Mouse (Mus musculus) hindbrain, embryonic 14.5 days (tissue): ENCODE data around the gene Spam1. TPM values are rescaled to one million over a fixed set of nuclear protein-coding genes. Genes with fewer than 3 reads are reported as not detected.

ENCODE experiments used
- ATAC-seq: fragments of 200-750 bp; cut with Nextera tagmentation; 2 replicates; pipeline ENCODE4 v1.8.0; 2017; ENCODE audit warnings: moderate number of reproducible peaks, mild to moderate bottlenecking, moderate TSS enrichment, moderate library complexity; ENCODE audit not compliant: low FRiP score
- DNase-seq: peaks from one replicate; pipeline ENCODE4 v3.0.0-alpha.2; 2015; ENCODE audit warnings: low spot score
- H3K27ac ChIP-seq: fragments of 300-500 bp; sonication (generic); 2 replicates; pipeline ENCODE4 v1.5.1; 2014; ENCODE audit warnings: mild to moderate bottlenecking, moderate library complexity
- H3K27me3 ChIP-seq: fragments of 300-500 bp; sonication (generic); 2 replicates; pipeline ENCODE4 v1.6.1; 2014; ENCODE audit warnings: mild to moderate bottlenecking, low read length, mixed read lengths; ENCODE audit not compliant: control insufficient read depth, insufficient read depth
- H3K36me3 ChIP-seq: fragments of 300-500 bp; sonication (generic); replicated peaks from 2 replicates; pipeline ENCODE4 v1.6.1; 2014; ENCODE audit not compliant: control insufficient read depth, insufficient read depth
- H3K4me1 ChIP-seq: fragments of 300-500 bp; sonication (generic); replicated peaks from 2 replicates; pipeline ENCODE4 v1.6.1; 2014; ENCODE audit warnings: antibody characterized with exemption, low read length, mixed read lengths; ENCODE audit not compliant: control insufficient read depth, insufficient read depth
- H3K4me2 ChIP-seq: fragments of 300-500 bp; sonication (generic); replicated peaks from 2 replicates; pipeline ENCODE4 v1.6.1; 2014; ENCODE audit warnings: mild to moderate bottlenecking, moderate library complexity
- H3K4me3 ChIP-seq: fragments of 300-500 bp; sonication (generic); replicated peaks from 2 replicates; pipeline ENCODE4 v1.5.1; 2014; ENCODE audit warnings: mild to moderate bottlenecking, low read length
- H3K9ac ChIP-seq: fragments of 300-500 bp; sonication (generic); 2 replicates; pipeline ENCODE4 v1.6.1; 2014
- H3K9me3 ChIP-seq: fragments of 300-500 bp; sonication (generic); 2 replicates; pipeline ENCODE4 v1.6.1; 2016; ENCODE audit warnings: low read length; ENCODE audit not compliant: control insufficient read depth
- WGBS: fragments of 180-500 bp; shearing (Covaris S2); extraction: QIAGEN DNeasy Blood & Tissue Kit; methylation state at CpG from one replicate; pipeline ENCODE4 v1.1.7; 2014; 5-methylcytosine and 5-hydroxymethylcytosine counted together
- polyA plus RNA-seq: library from polyadenylated mRNA; unstranded; fragments of >200 nt; fragmentation: Nextera tagmentation; extraction: Ambion mirVana; gene quantifications from 2 replicates; pipeline ENCODE4 v1.2.1, GENCODE M21; 2014

Gene Spam1
- not detected in 2 replicates for polyA plus RNA-seq

GRCm38 (mm10) chr6:24790888-24791287 lies at the start of gene Spam1:
Gene Spam1 (plus strand): TSS chr6:24791188.
- no peaks in the 10 kb centered on the region for H3K9me3 ChIP-seq
- ATAC-seq (no peak), DNase-seq (no peak)
- H3K27ac ChIP-seq, result no peak within 1 kb of the TSS
- H3K4me1 ChIP-seq, result no peaks in the 10 kb centered on the region
- H3K4me2 ChIP-seq, result no peak within 1 kb of the TSS
- no peak within 1 kb of the TSS for H3K4me3 ChIP-seq
- no peaks in the 10 kb centered on the region for H3K36me3 ChIP-seq
- no peak within 1 kb of the TSS for H3K9ac ChIP-seq
- H3K27me3 ChIP-seq, result no peaks in the 10 kb centered on the region

GRCm38 (mm10) chr6:24748029-24748428 lies 43.0 kb upstream of the Spam1 start, which contains the start of gene Hyal4:
Gene Hyal4 (plus strand): TSS chr6:24748329.
- no peak within 1 kb of the TSS for H3K9ac ChIP-seq
- H3K36me3 ChIP-seq, result no peaks in the 10 kb centered on the region
- WGBS, result 93% methylated on average over 4 of the region's 4 CpGs
- H3K4me3 ChIP-seq, result no peak within 1 kb of the TSS
- DNase-seq (no peak), ATAC-seq (no peak)
- no peak within 1 kb of the TSS for H3K4me2 ChIP-seq
- H3K27ac ChIP-seq, result no peak within 1 kb of the TSS
- H3K27me3 ChIP-seq, result no peaks in the 10 kb centered on the region
- no peaks in the 10 kb centered on the region for H3K9me3 ChIP-seq
- no peaks in the 10 kb centered on the region for H3K4me1 ChIP-seq

DNA sequence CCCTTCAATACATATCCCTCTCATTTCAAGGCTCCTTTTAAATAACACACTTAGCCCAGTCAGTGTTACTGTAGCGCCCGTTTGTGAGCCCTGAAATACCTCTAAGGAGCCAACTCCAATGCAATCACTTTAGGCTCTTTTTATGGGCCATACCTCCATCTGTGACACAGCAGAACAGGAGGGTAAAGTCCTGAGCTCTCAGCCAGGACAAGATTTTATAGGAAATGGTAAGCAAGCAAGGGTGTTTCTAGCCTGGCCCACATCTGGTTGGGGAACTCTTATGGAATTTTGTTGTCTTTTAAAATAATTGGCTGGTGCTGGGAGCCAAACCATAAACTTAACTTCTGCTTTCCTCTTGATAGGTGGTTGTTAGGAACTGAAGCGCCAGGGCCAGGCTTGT lies 31.7 kb upstream of the Spam1 start:
- no peaks in the 10 kb centered on the region for H3K4me1 ChIP-seq
- WGBS, result 94% methylated on average over 3 of the region's 3 CpGs
- no peaks in the 10 kb centered on the region for H3K9me3 ChIP-seq
- H3K9ac ChIP-seq, result no peak overlapping the region
- no peak for ATAC-seq
- no peak overlapping the region for H3K4me3 ChIP-seq
- no peaks in the 10 kb centered on the region for H3K36me3 ChIP-seq
- no peak for DNase-seq
- no peak overlapping the region for H3K27ac ChIP-seq
- H3K4me2 ChIP-seq, result no peak overlapping the region
- H3K27me3 ChIP-seq, result no peaks in the 10 kb centered on the region

DNA sequence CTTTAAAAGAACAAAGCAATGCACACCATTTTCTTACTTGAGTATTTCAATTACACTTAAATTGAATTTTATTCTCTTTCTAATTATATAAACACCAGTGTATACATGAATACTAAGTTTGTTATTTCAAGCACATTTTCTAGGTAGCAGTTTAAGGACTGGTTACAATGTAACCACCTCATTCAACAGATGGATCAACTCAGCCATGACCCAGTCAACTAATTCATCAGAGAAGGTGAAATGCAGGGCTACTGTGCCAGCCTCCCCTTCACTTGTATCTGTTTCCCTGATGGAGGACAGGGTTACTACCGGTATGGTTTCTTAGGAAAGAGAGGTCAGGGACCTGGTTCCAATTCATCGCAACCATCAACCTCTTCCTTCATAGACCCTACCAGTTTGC lies 24.7 kb upstream of the Spam1 start:
- Histone ChIP-seq H3K4me2 (no peak overlapping the region), H3K36me3 (no peaks in the 10 kb centered on the region), H3K4me3 (no peak overlapping the region), H3K4me1 (no peaks in the 10 kb centered on the region), H3K27ac (no peak overlapping the region), H3K27me3 (no peaks in the 10 kb centered on the region), H3K9ac (no peak overlapping the region), H3K9me3 (no peaks in the 10 kb centered on the region)
- no peak for DNase-seq
- 88% methylated on average over 2 of the region's 2 CpGs for WGBS
- ATAC-seq, result no peak

DNA sequence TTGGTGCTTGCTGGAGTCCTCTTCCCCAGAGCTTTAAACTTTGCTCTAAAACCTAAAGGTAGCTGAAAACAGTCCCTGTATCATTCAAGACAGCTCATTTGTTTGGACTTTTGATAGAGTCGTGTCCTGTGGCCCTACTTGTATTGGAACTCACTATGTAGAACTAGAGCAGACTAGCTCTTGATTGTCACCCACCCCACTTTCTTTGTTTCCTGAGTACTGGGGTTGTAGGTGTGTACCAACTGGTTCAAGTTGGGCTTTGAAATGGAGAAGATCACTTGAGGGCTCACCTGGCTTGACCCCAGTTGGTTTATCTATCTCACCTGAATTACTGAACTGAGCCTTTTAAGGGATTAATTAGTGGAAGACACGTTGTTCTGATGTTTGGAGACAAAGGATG lies 11.8 kb upstream of the Spam1 start:
- Histone ChIP-seq H3K4me2 (no peak overlapping the region), H3K9ac (no peak overlapping the region)
- 65% methylated on average over 2 of the region's 2 CpGs for WGBS

GRCm38 (mm10) chr6:24822070-24822469 lies 31.1 kb downstream of the Spam1 start:
- no peak for DNase-seq

More for the DNA sequence above, 11.8 kb upstream of the Spam1 start:
- H3K36me3 ChIP-seq, result no peaks in the 10 kb centered on the region
- no peaks in the 10 kb centered on the region for H3K27me3 ChIP-seq
- no peak for ATAC-seq
- DNase-seq, result no peak
- no peaks in the 10 kb centered on the region for H3K9me3 ChIP-seq
- no peak overlapping the region for H3K27ac ChIP-seq
- no peak overlapping the region for H3K4me3 ChIP-seq
- H3K4me1 ChIP-seq, result no peaks in the 10 kb centered on the region

More at GRCm38 (mm10) chr6:24822070-24822469, 31.1 kb downstream of the Spam1 start:
- Histone ChIP-seq H3K36me3 (no peaks in the 10 kb centered on the region), H3K4me1 (no peaks in the 10 kb centered on the region), H3K9ac (no peak overlapping the region), H3K4me3 (no peak overlapping the region), H3K4me2 (no peak overlapping the region), H3K27me3 (no peaks in the 10 kb centered on the region), H3K27ac (no peak overlapping the region), H3K9me3 (no peaks in the 10 kb centered on the region; the same call in 1 of the 2 replicates)
- ATAC-seq, result no peak
- WGBS, result 49% methylated on average over 2 of the region's 2 CpGs

Other genes starting within 250 kb of the Spam1 start
- not detected in 2 replicates for gene Lmod2, start 193.4 kb upstream of the Spam1 start, polyA plus RNA-seq
- gene Wasl, start 126.2 kb upstream of the Spam1 start, polyA plus RNA-seq, result 47.0 and 48.4 TPM in 2 replicates
- gene Hyal6, start 57.9 kb upstream of the Spam1 start, polyA plus RNA-seq, result not detected in 2 replicates
- not detected in 2 replicates for gene Hyal4, start 42.9 kb upstream of the Spam1 start, polyA plus RNA-seq
- gene Hyal5, start 66.8 kb downstream of the Spam1 start, polyA plus RNA-seq, result not detected in 2 replicates
- 4.2 and 7.8 TPM in 2 replicates for gene Tmem229a, start 165.1 kb downstream of the Spam1 start, polyA plus RNA-seq